In the genomic region with DNA sequence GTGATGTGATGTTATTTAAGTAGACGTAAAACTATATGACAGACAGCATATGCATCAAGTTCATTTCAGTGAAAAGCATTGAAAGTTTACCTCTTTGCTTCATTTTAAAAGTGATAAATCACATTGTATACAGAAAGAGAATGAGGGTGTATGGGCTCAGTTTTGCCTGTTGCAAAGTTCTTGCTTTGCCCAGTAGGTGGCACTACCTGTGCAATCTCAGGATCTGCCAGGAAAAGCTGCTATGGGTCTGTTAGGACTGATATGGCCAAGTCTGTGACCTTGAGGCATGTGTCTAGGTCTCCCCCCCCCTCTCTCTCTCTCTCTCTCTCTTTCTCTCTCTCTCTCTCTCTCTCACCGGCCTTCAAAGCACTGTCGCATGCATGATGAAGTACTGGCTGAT, we compare ENCODE assay signal across 7 mouse cellular contexts.
DNase-seq lines count a peak whose midpoint lies in the region; ATAC-seq and TF ChIP-seq lines count a peak whose summit lies in the region.

No protein-coding gene starts in this region.

- TF ChIP-seq CTCF in CH12.LX (conservative IDR thresholded peaks at IDR 0.05 in 1 of 2, IDR thresholded peaks at IDR 0.05 in 1 of 2; ENCODE audit: low read depth in 2 of 2, low read length in 2 of 2) (peak; percentile 61 to 66), Patski (IDR thresholded peaks at IDR 0.05) (peak; percentile 51)

- POLR2A ChIA-PET in Patski (lab: Charles Lee), result no interaction called here

- peak; percentile 42 for DNase-seq in hindbrain, embryonic 11.5 days (ENCODE audit: low spot score)
- DNase-seq in CH12.LX (ENCODE audit: extremely low read depth), result peak; percentile 48
- no peak for DNase-seq in Patski (ENCODE audit: low read depth, low spot score)
- DNase-seq in forebrain, embryonic 14.5 days (ENCODE audit: low spot score), result peak; percentile 49
- peak; percentile 2 for DNase-seq in lung, postnatal 10 days
- no peak for DNase-seq in gastrocnemius, postnatal 4 days (ENCODE audit: low spot score in 2 of 2)

- no peak overlapping the region for H3K4me2 ChIP-seq in hindbrain, embryonic 11.5 days (replicated peaks; ENCODE audit: low read depth, low read length)
- H3K4me2 ChIP-seq in hindbrain, embryonic 12.5 days (replicated peaks), result no peak overlapping the region
- H3K4me2 ChIP-seq in CH12.LX (ENCODE audit: insufficient read depth, low read depth, poor library complexity, severe bottlenecking), result no peak overlapping the region
- H3K4me2 ChIP-seq in forebrain, embryonic 14.5 days (ENCODE audit: low read length), result no peak overlapping the region

- WGBS in hindbrain, embryonic 11.5 days, result 73% methylated on average over 3 of the region's 3 CpGs
- WGBS in hindbrain, embryonic 12.5 days, result 66% methylated on average over 3 of the region's 3 CpGs
- WGBS in forebrain, embryonic 14.5 days, result 65% methylated on average over 3 of the region's 3 CpGs

- CTCF ChIA-PET in Patski (lab: Charles Lee), result interaction anchor here (0.9 to 1.0 kb wide), 2 partner anchors 8 to 761 kb away, joined by 3 read pairs; no protein-coding TSS in a partner anchor

- H3K27me3 ChIP-seq in hindbrain, embryonic 11.5 days (ENCODE audit: control insufficient read depth, insufficient read depth, low read length), result no peaks in the 10 kb centered on the region
- no peaks in the 10 kb centered on the region for H3K27me3 ChIP-seq in hindbrain, embryonic 12.5 days
- H3K27me3 ChIP-seq in CH12.LX (replicated peaks) (no peaks in the 10 kb centered on the region), Patski (no peaks in the 10 kb centered on the region)
- H3K27me3 ChIP-seq in forebrain, embryonic 14.5 days (replicated peaks; ENCODE audit: control insufficient read depth, insufficient read depth, low read length), result no peaks in the 10 kb centered on the region

- H3K27ac ChIP-seq in hindbrain, embryonic 11.5 days (ENCODE audit: low read depth, low read length), result no peak overlapping the region
- H3K27ac ChIP-seq in hindbrain, embryonic 12.5 days, result no peak overlapping the region
- no peak overlapping the region for H3K27ac ChIP-seq in CH12.LX (ENCODE audit: insufficient read depth, low read depth)
- no peak overlapping the region for H3K27ac ChIP-seq in forebrain, embryonic 14.5 days (ENCODE audit: low read depth, low read length)

- in situ Hi-C loops in CH12.LX (cut with MboI; ENCODE audit: low pct_ligation_motif_present, low pct_unique_long_range_greater_than_20kb, low sequenced_read_pairs), result no loop called here
- in situ Hi-C loops in Patski (cut with MboI; ENCODE audit: low pct_unique_long_range_greater_than_20kb), result no loop called here

- no peak overlapping the region for H3K4me3 ChIP-seq in hindbrain, embryonic 11.5 days (ENCODE audit: low read depth, low read length)
- H3K4me3 ChIP-seq in hindbrain, embryonic 12.5 days, result no peak overlapping the region
- no peak overlapping the region for H3K4me3 ChIP-seq in CH12.LX (replicated peaks in 1 of 3; ENCODE audit: low read depth in 2 of 3, low read length in 2 of 3, poor library complexity in 1 of 3)
- no peak overlapping the region for H3K4me3 ChIP-seq in forebrain, embryonic 14.5 days (ENCODE audit: low read depth, low read length)

- no peak for ATAC-seq in hindbrain, embryonic 11.5 days (ENCODE audit: low FRiP score)
- no peak for ATAC-seq in hindbrain, embryonic 12.5 days (ENCODE audit: low FRiP score)
- ATAC-seq in Patski, result no peak
- no peak for ATAC-seq in forebrain, embryonic 14.5 days

- no peak for TF ChIP-seq EP300 in CH12.LX (IDR thresholded peaks at IDR 0.05; ENCODE audit: low read length)

- H3K9me3 ChIP-seq in hindbrain, embryonic 11.5 days (ENCODE audit: control insufficient read depth, low read length), result no peaks in the 10 kb centered on the region
- H3K9me3 ChIP-seq in hindbrain, embryonic 12.5 days (replicated peaks), result no peaks in the 10 kb centered on the region
- no peaks in the 10 kb centered on the region for H3K9me3 ChIP-seq in CH12.LX (replicated peaks; ENCODE audit: low read length)
- no peaks in the 10 kb centered on the region for H3K9me3 ChIP-seq in forebrain, embryonic 14.5 days (replicated peaks; ENCODE audit: control insufficient read depth, low read length)

- dilution Hi-C loops in CH12.LX (cut with MboI; ENCODE audit: extremely low pct_ligation_motif_present, extremely low pct_unique_long_range_greater_than_20kb, low sequenced_read_pairs), result no loop called here

- H3K4me1 ChIP-seq in hindbrain, embryonic 11.5 days (replicated peaks; ENCODE audit: control insufficient read depth, insufficient read depth, low read length), result no peaks in the 10 kb centered on the region
- H3K4me1 ChIP-seq in hindbrain, embryonic 12.5 days, result no peaks in the 10 kb centered on the region
- no peaks in the 10 kb centered on the region for H3K4me1 ChIP-seq in CH12.LX (ENCODE audit: control insufficient read depth in 1 of 2, insufficient read depth in 2 of 2)
- no peaks in the 10 kb centered on the region for H3K4me1 ChIP-seq in forebrain, embryonic 14.5 days (ENCODE audit: control insufficient read depth, insufficient read depth, low read length)

- TF ChIP-seq RAD21 in CH12.LX (IDR thresholded peaks at IDR 0.05; ENCODE audit: low read depth, low read length), result peak; percentile 49

- no peaks in the 10 kb centered on the region for H3K36me3 ChIP-seq in hindbrain, embryonic 11.5 days (ENCODE audit: control insufficient read depth, insufficient read depth, low read length)
- no peaks in the 10 kb centered on the region for H3K36me3 ChIP-seq in hindbrain, embryonic 12.5 days
- no peaks in the 10 kb centered on the region for H3K36me3 ChIP-seq in CH12.LX (replicated peaks in 1 of 2; ENCODE audit: control insufficient read depth in 1 of 2, insufficient read depth in 1 of 2, low read length in 1 of 2)
- no peaks in the 10 kb centered on the region for H3K36me3 ChIP-seq in forebrain, embryonic 14.5 days (ENCODE audit: control insufficient read depth, insufficient read depth, low read length)

- no peak for TF ChIP-seq POLR2A in CH12.LX (IDR thresholded peaks at IDR 0.05; ENCODE audit: low read depth, low read length)

- no peak overlapping the region for H3K9ac ChIP-seq in hindbrain, embryonic 11.5 days (ENCODE audit: low read depth, low read length)
- H3K9ac ChIP-seq in hindbrain, embryonic 12.5 days, result no peak overlapping the region
- no peak overlapping the region for H3K9ac ChIP-seq in CH12.LX (ENCODE audit: insufficient read depth, low read depth)
- H3K9ac ChIP-seq in forebrain, embryonic 14.5 days (ENCODE audit: low read length), result no peak overlapping the region

- no peaks in the 10 kb centered on the region for H3K79me2 ChIP-seq in CH12.LX (replicated peaks; ENCODE audit: control insufficient read depth, extremely low read depth, insufficient read depth, poor library complexity, severe bottlenecking)

TF ChIP-seq in CH12.LX, 34 proteins besides CTCF, POLR2A, EP300 and RAD21:
- no peak for TF ChIP-seq GABPA (IDR thresholded peaks at IDR 0.05; ENCODE audit: insufficient replicate concordance, low read depth, low read length)
- TF ChIP-seq ZMIZ1 (IDR thresholded peaks at IDR 0.05; ENCODE audit: low read depth, low read length), result no peak
- TF ChIP-seq E2F4 (IDR thresholded peaks at IDR 0.05; ENCODE audit: insufficient replicate concordance, low read depth, low read length), result no peak
- no peak for TF ChIP-seq TCF12 (IDR thresholded peaks at IDR 0.05; ENCODE audit: low read depth, low read length)
- TF ChIP-seq CHD2 (IDR thresholded peaks at IDR 0.05; ENCODE audit: low read length), result no peak
- TF ChIP-seq ZKSCAN1 (IDR thresholded peaks at IDR 0.05; ENCODE audit: borderline replicate concordance, low read depth, low read length), result no peak
- TF ChIP-seq JUND (conservative IDR thresholded peaks at IDR 0.05; ENCODE audit: low read depth, low read length), result no peak
- TF ChIP-seq SMC3 (IDR thresholded peaks at IDR 0.05; ENCODE audit: low read depth, low read length), result peak; percentile 36

Comparison
In these comparisons a context has a peak if more than half of its experiments do, and no peak if none do; other contexts are left out.
1. DNase-seq: peak in hindbrain, embryonic 11.5 days (single experiment), CH12.LX (single experiment), forebrain, embryonic 14.5 days (single experiment) and lung, postnatal 10 days (single experiment); none in Patski (single experiment) and gastrocnemius, postnatal 4 days (0 of 2).